Mouse (Mus musculus) frontal cortex, postnatal 10 days (tissue): ENCODE data around the gene Elmod3.

Experiments
- DNase-seq, 2 experiments: peaks; one replicate each; pipeline ENCODE4 v3.0.0; 2022; ENCODE audit warnings: low spot score in 2 of 2, mixed read lengths in 1 of 2

Elmod3 gene

GRCm38 (mm10) chr6:72570644-72571397 lies 27.4 kb downstream of the Elmod3 start:
- DNase-seq: no peak

GRCm38 (mm10) chr6:72568736-72569135 lies 29.5 kb downstream of the Elmod3 start:
- DNase-seq: no peak

- DNase-seq: no peak
Measured at GRCm38 (mm10) chr6:72567508-72567907, 30.7 kb downstream of the Elmod3 start.

- DNase-seq: peak; percentile 68 to 87
Measured at GRCm38 (mm10) chr6:72566044-72566443, 32.2 kb downstream of the Elmod3 start.

GRCm38 (mm10) chr6:72565506-72565905 lies 32.7 kb downstream of the Elmod3 start:
- DNase-seq: no peak

GRCm38 (mm10) chr6:72562894-72563293 lies 35.3 kb downstream of the Elmod3 start:
- no peak for DNase-seq

GRCm38 (mm10) chr6:72562486-72562885 lies 35.7 kb downstream of the Elmod3 start:
- no peak for DNase-seq

GRCm38 (mm10) chr6:72560801-72561200 lies 37.4 kb downstream of the Elmod3 start:
- DNase-seq: no peak

GRCm38 (mm10) chr6:72553079-72553412 lies 45.2 kb downstream of the Elmod3 start:
- no peak for DNase-seq

GRCm38 (mm10) chr6:72552171-72553078 lies 45.8 kb downstream of the Elmod3 start:
- peak; percentile 34 to 45 for DNase-seq

- DNase-seq: no peak
Measured at GRCm38 (mm10) chr6:72550503-72551100, 47.6 kb downstream of the Elmod3 start.

- no peak for DNase-seq
Measured at GRCm38 (mm10) chr6:72550025-72550424, 48.2 kb downstream of the Elmod3 start.

- DNase-seq: no peak
Measured at GRCm38 (mm10) chr6:72549041-72549580, 49.1 kb downstream of the Elmod3 start.

- no peak for DNase-seq
Measured at GRCm38 (mm10) chr6:72547862-72548261, 50.4 kb downstream of the Elmod3 start.

- DNase-seq: no peak
Measured at GRCm38 (mm10) chr6:72547121-72547520, 51.1 kb downstream of the Elmod3 start.

GRCm38 (mm10) chr6:72545377-72545776 lies 52.8 kb downstream of the Elmod3 start:
- no peak for DNase-seq

GRCm38 (mm10) chr6:72544283-72544987 lies 53.8 kb downstream of the Elmod3 start, which contains the start of gene Capg:
TSS of gene Capg (plus strand) at chr6:72544391.
- no peak for DNase-seq

GRCm38 (mm10) chr6:72543265-72543850 lies 54.9 kb downstream of the Elmod3 start:
- no peak for DNase-seq

- DNase-seq: peak; percentile 85 to 90
Measured at GRCm38 (mm10) chr6:72538562-72539031, 59.6 kb downstream of the Elmod3 start.

- DNase-seq: no peak
Measured at GRCm38 (mm10) chr6:72537998-72538500, 60.2 kb downstream of the Elmod3 start.

GRCm38 (mm10) chr6:72535165-72535564 lies 63.0 kb downstream of the Elmod3 start:
- peak in 1 of 2 experiments; percentile 76 for DNase-seq
